Mouse (Mus musculus) limb, embryonic 14.5 days (tissue): ENCODE results near the gene 5730480H06Rik. TPM values are rescaled to one million over a fixed set of nuclear protein-coding genes. Genes with fewer than 3 reads are reported as not detected.

Experiments used
- ATAC-seq: fragments of 200-750 bp; cut with Nextera tagmentation; 2 replicates; pipeline ENCODE4 v1.8.0; 2017; ENCODE audit warnings: low read depth, moderate number of reproducible peaks, moderate TSS enrichment; ENCODE audit not compliant: low FRiP score
- DNase-seq: peaks from one replicate; pipeline ENCODE4 v3.0.0-alpha.2; 2015; ENCODE audit warnings: low spot score
- H3K27ac ChIP-seq: fragments of 300-500 bp; sonication (generic); replicated peaks from 2 replicates; pipeline ENCODE4 v1.5.1; 2014; ENCODE audit warnings: low read depth, mild to moderate bottlenecking, low read length, moderate library complexity, mixed read lengths
- H3K27me3 ChIP-seq: fragments of 300-500 bp; sonication (generic); 2 replicates; pipeline ENCODE4 v1.6.1; 2014; ENCODE audit warnings: low read length, mixed read lengths; ENCODE audit not compliant: control insufficient read depth, insufficient read depth
- H3K36me3 ChIP-seq: fragments of 300-500 bp; sonication (generic); 2 replicates; pipeline ENCODE4 v1.6.1; 2014; ENCODE audit warnings: mild to moderate bottlenecking, low read length, moderate library complexity, mixed read lengths; ENCODE audit not compliant: control insufficient read depth, insufficient read depth
- H3K4me1 ChIP-seq: fragments of 300-500 bp; sonication (generic); 2 replicates; pipeline ENCODE4 v1.6.1; 2014; ENCODE audit warnings: antibody characterized with exemption, low read length, mixed read lengths; ENCODE audit not compliant: control insufficient read depth, insufficient read depth
- H3K4me2 ChIP-seq: fragments of 300-500 bp; sonication (generic); replicated peaks from 2 replicates; pipeline ENCODE4 v1.6.1; 2014; ENCODE audit warnings: low read depth, mild to moderate bottlenecking, low read length, moderate library complexity; ENCODE audit not compliant: severe bottlenecking
- H3K4me3 ChIP-seq: fragments of 300-500 bp; sonication (generic); replicated peaks from 2 replicates; pipeline ENCODE4 v1.5.1; 2014; ENCODE audit warnings: low read length
- H3K9ac ChIP-seq: fragments of 300-500 bp; sonication (generic); 2 replicates; pipeline ENCODE4 v1.6.1; 2014; ENCODE audit warnings: mild to moderate bottlenecking, low read depth, low read length, moderate library complexity; ENCODE audit not compliant: severe bottlenecking
- H3K9me3 ChIP-seq: fragments of 300-500 bp; sonication (generic); 2 replicates; pipeline ENCODE4 v1.6.1; 2016; ENCODE audit warnings: low read length; ENCODE audit not compliant: control insufficient read depth
- POLR2A ChIP-seq: fragments of 200-500 bp; IDR thresholded peaks from 2 replicates; pipeline ENCODE4 v1.8.0; 2012; ENCODE audit warnings: inconsistent platforms, mild to moderate bottlenecking, moderate library complexity, borderline replicate concordance; ENCODE audit not compliant: insufficient read depth, insufficient read length; ENCODE audit errors: extremely low read depth
- WGBS: fragments of 180-500 bp; shearing (Covaris S2); extraction: QIAGEN DNeasy Blood & Tissue Kit; methylation state at CpG from one replicate; pipeline ENCODE4 v1.1.7; 2014; 5-methylcytosine and 5-hydroxymethylcytosine counted together
- polyA plus RNA-seq, 2 experiments: library from polyadenylated mRNA; depleted of rRNA in 1 of 2; stranded (reverse) in 1 of 2; unstranded in 1 of 2; fragments of >200 nt; fragmentation: Nextera tagmentation in 1 of 2; extraction: Ambion mirVana in 1 of 2; gene quantifications; 2 replicates each; pipeline versions ENCODE4 v1.2.1 to v1.2.3; 2012 to 2014

Gene 5730480H06Rik
- polyA plus RNA-seq, 2 experiments, result 24.1 to 28.4 TPM

DNA sequence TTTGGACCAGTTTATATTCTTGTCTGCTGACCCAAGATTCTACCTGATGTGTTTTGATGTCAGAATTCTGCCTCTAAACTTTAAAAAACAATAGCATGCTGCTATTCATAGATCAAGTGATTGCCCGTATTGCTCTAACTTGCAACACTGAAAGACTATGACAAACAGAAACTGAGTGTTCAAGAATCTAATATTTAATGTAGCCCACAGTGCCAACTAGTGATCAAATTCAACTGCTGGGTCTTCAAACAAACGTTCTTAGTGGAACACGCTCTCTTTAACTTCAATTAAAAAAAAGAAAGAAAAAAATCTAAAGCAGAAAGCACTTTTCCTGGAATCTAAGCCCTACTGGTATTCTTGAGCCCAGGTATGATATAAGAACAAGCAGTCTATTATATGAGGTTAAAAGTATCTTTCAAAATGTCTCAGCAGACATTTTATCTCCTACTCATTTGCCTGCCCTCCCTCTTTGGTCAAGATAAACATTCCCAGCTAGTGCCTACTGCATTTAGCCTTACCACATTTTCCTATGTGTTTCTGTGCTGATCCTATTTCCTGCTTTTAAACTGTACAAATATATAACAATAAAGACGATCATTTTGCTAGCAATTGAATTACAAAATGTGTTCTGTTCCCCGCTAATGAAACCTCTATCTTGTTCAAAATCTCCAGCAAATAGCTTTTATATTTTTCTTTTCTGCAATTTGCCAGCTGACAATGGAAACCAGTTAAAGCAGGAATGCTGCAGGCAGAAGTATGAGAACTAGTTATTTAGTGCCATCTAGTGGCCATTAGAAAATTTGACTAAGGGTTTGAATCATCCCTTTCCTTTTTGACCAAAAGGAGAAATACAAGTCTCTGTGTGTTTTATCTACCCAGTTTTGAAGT lies 17.6 kb downstream of the 5730480H06Rik start:
- Histone ChIP-seq H3K9me3 (no peaks in the 10 kb centered on the region), H3K36me3 (no peaks in the 10 kb centered on the region), H3K4me1 (no peaks in the 10 kb centered on the region), H3K4me3 (no peak overlapping the region), H3K4me2 (no peak overlapping the region), H3K27me3 (no peaks in the 10 kb centered on the region), H3K27ac (no peak overlapping the region), H3K9ac (no peak overlapping the region)
- ATAC-seq (peak; percentile 86; the same call in 1 of the 2 replicates), DNase-seq (peak; percentile 85)
- no peak for TF ChIP-seq POLR2A
- 46% methylated on average over 5 of the region's 5 CpGs for WGBS

DNA sequence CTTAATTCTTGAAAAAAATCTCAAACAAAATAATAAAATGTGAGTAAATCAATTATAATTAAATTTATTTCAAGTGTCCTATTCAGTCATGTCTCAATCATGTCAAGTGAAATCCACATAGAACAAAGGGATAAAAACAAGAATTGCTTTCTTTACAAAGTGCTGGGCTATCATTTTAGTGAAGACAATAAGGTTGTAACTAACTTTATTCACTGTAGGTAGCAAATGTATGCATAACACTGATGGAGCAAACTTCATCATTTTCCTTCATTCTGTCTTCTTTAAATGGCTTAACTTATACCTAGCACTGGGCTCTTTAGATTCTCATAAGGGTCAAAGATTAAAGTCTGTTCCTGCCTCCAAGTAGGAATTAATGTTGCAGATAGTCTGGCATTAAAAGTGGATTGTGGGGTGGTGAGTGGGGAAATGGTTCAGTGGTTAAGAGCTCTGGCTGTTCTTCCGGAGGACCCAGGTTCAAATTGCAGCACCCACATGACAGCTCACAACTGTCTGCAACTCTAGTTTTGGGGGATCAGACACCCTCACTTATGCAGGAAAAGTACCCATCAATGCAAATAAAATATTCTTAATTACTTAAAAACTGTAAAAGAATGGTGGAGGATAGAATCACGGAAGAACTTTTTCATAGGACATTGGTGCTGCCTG lies 18.4 kb downstream of the 5730480H06Rik start:
- 96% methylated on average over 2 of the region's 2 CpGs for WGBS
- TF ChIP-seq POLR2A, result no peak

DNA sequence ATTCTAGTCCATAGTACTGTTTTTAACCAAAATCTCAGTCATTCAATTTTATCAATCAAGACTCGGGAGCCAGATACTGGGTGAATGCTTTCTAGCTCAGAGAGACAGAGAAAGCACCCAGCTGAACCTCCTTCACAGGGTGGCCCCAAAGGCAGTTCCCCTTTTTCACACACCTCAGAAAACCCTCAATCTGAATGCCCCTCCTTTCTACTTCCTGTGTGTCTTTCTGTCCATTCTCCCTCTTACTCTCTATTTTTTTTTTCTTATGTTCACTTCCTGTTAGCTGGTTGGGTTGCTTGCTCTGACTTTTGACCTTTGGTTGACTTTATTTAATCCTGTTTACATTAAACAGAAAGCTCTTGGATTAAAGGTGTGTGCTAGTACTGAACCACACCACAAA lies 21.6 kb downstream of the 5730480H06Rik start:
- Histone ChIP-seq H3K4me1 (no peaks in the 10 kb centered on the region), H3K4me3 (no peak overlapping the region), H3K9me3 (no peaks in the 10 kb centered on the region), H3K4me2 (no peak overlapping the region), H3K27ac (no peak overlapping the region), H3K9ac (no peak overlapping the region), H3K27me3 (no peaks in the 10 kb centered on the region), H3K36me3 (no peaks in the 10 kb centered on the region)
- no peak for TF ChIP-seq POLR2A
- WGBS, result 81% methylated on average over 1 of the region's 1 CpGs
- DNase-seq (no peak), ATAC-seq (no peak)

More for the DNA sequence above, 18.4 kb downstream of the 5730480H06Rik start:
- H3K4me1 ChIP-seq, result no peaks in the 10 kb centered on the region
- no peaks in the 10 kb centered on the region for H3K9me3 ChIP-seq
- DNase-seq, result no peak
- no peak overlapping the region for H3K4me3 ChIP-seq
- H3K27me3 ChIP-seq, result no peaks in the 10 kb centered on the region
- H3K27ac ChIP-seq, result no peak overlapping the region
- no peak overlapping the region for H3K9ac ChIP-seq
- no peaks in the 10 kb centered on the region for H3K36me3 ChIP-seq
- no peak overlapping the region for H3K4me2 ChIP-seq
- ATAC-seq, result no peak

DNA sequence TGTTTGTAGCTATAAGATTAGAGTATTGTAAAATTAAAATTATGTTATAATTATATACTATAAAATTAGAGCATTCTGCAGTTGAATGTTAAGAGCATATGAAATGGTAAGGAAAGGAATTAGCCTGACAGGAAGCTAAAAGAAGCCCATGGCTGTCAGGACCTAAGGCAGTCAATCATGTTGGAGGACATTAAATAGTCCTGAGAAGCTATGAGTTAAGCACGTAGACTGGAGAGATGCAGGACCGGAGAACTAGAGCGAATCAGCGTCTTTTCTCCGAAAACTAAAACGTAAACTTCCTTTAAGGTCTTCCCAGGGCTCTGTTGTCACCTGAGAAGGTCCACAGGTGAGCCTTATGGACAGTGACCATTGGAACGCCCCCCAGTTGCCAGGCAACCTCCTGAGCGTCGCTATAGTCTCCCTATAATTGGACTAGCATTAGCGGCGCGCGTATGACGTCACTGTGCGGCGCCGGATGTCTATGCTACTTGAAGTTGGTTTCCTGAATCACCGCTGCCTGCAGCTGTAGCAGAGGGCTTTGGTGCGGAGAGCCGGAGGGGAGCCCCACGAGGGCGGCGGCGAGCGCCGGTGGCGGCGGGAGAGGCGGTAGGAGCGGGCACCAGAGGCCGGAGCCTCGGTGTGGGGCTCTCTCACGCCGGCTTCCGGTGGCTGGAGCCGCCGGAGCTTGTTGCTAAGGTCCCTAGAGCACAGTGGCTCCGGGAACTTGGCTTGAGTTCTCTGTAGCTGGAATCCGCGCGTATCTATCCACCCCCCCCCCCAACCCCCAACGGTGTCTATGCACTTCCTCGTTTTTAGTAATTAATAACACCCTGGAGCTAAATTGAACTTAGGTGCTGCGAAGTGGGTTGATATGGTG lies 44.4 kb downstream of the 5730480H06Rik start:
- Histone ChIP-seq H3K9ac (peak overlapping the region; percentile 75), H3K4me1 (peaks cover 5% of the 10 kb centered on the region), H3K9me3 (no peaks in the 10 kb centered on the region), H3K4me3 (peak overlapping the region; percentile 90), H3K27ac (no peak overlapping the region; the same call in 1 of the 2 replicates), H3K27me3 (no peaks in the 10 kb centered on the region), H3K4me2 (peak overlapping the region; percentile 49), H3K36me3 (peaks cover 23% of the 10 kb centered on the region)
- peak; percentile 99 for DNase-seq
- peak; percentile 54; the same call in 1 of the 2 replicates for TF ChIP-seq POLR2A
- peak; percentile 99 for ATAC-seq
- WGBS, result under 1% methylated on average over 39 of the region's 44 CpGs

DNA sequence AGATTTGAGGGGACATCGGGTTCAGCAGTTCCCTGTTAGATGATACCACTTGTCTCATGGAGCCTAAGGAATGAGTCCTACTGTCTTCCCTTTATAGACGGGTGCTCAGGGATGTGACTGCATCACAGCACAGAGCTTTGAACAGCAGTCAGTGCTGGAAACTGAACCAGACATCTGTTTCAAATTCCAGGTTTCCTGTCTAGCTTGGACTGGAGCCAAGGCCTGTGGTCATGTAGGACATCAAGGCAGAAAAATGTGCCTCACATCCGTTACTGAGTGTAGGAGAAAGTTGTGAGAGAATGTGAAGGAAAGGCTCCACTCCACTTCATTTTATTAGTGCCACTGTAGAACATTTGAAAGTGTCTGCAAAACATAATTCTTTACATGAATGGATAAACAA lies 74.7 kb downstream of the 5730480H06Rik start:
- WGBS, result 33% methylated on average over 3 of the region's 3 CpGs

More for the DNA sequence above, 74.7 kb downstream of the 5730480H06Rik start:
- no peak overlapping the region for H3K4me3 ChIP-seq
- peaks cover 1% of the 10 kb centered on the region; the same call in 1 of the 2 replicates for H3K36me3 ChIP-seq
- no peak for TF ChIP-seq POLR2A
- H3K27ac ChIP-seq, result 0 out of 2 replicates have a peak overlapping the region, but pooled peaks have one; percentile 5
- H3K27me3 ChIP-seq, result no peaks in the 10 kb centered on the region
- peaks cover 5% of the 10 kb centered on the region for H3K4me1 ChIP-seq
- H3K4me2 ChIP-seq, result no peak overlapping the region
- DNase-seq, result peak; percentile 86
- peak; percentile 76 for ATAC-seq
- no peak overlapping the region for H3K9ac ChIP-seq
- H3K9me3 ChIP-seq, result no peaks in the 10 kb centered on the region
